Mouse (Mus musculus) common myeloid progenitor, adult 5-6 weeks (primary cell): ENCODE measurements around the gene Zfp986. TPM values are rescaled to one million over a fixed set of nuclear protein-coding genes. Genes with fewer than 3 reads are reported as not detected.
A peak's percentile ranks its signal among the peaks of the same experiment; 100 is the strongest.
"Not testable (repeated sequence)": the region's sequence is repeated elsewhere in the genome, so short reads cannot be mapped to it uniquely, and the experiment has no call there.

Experiments used
- ATAC-seq: replicated peaks from 2 replicates; pipeline ENCODE4 v1.8.0; 2016; ENCODE audit warnings: low read depth, mild to moderate bottlenecking, moderate TSS enrichment, inconsistent platforms; ENCODE audit not compliant: poor library complexity, severe bottlenecking
- total RNA-seq: library from RNA; stranded (forward); fragments of 200-1000, 187-1606 nt; gene quantifications from 2 replicates; pipeline ENCODE4 v1.2.3, GENCODE M21; 2017

The Zfp986 gene
- total RNA-seq, result not detected in 2 replicates

- ATAC-seq, result not testable (repeated sequence)
These were observed at the start of gene Zfp986 for GRCm38 (mm10) chr4:145868494-145868893. Gene Zfp986 (plus strand): TSS chr4:145868794.

DNA sequence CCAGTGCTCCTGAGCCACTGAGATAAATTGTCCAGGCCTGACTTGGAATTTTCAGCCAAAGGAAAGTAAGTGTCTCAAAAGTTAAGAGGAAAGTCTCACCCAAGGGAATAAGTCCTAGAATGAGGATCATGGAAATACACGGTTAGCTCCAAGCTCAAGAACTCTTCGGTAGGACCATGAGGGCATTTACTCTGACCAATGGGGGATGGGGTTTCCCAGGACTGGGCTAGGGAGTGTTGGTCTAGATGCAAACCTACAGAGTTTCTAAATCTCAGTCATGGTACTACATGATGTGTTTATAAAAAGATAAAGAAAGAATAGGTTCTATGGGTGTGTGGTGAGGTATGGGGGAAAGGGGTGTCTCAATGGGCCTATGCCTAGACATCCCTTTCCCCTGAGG, 48.6 kb upstream of the Zfp986 start:
- not testable (repeated sequence) for ATAC-seq

GRCm38 (mm10) chr4:145825606-145826005, 43.0 kb upstream of the Zfp986 start:
- ATAC-seq, result not testable (repeated sequence)

DNA sequence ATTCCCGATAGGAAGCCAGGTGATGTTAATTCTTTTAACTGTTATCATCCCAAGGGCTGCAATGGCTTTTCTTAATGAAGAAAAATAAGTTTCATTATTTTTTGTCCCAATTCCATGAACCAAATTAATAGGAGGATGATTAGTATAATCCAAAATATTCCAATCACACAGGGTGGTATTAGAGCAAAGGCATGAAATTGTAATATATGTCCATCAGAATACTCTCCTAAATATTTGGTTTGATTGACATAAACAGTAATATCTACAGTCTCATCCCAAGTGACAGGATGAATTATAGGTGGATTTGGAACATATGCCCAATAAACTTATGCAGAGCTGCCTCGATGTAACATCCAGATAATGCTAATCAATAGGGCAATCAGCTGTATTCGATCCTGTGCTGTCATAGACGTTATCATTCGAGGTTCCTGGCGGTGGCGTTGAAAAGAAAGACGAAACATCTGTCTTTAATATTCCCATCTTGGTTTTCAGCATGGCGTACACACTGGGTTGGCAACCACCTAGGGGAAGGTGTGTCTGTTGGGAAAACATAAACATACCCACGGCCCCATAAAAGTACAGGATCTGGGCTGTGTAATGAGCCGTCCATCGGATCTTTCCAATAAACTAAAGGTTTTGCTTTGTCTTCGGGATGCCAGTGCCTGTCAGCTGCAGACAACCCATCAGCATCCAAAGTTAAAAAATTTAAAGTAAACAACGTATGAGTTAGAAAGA, 37.1 kb upstream of the Zfp986 start:
- ATAC-seq, result peak; percentile 40; the same call in 1 of the 2 replicates

DNA sequence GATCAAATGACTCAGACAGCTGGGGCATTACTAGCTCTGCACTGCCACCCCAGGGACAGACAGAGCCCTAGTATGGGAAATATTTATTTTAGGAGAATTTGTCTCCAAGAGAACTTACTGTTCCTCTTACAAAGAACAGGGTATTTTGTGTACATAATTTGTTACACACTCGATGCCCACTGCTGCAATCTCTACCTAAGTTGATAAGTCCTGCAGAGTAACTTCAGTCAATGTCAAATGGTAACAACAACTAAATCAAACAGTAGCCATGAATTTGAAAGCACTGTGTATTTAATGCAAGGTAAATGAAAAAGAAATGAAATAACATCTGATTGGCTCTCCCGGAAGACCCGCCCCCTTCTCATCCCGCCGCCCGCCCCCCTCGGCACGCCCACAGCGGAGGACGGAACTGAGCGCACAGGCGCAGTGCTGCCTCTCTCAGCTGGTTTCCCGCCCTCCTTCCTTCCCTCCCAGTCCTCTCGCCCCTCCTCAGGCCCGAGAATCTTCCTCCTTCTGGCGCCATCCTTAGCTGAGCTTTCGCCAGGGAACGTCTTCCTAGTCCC, 32.2 kb upstream of the Zfp986 start:
- ATAC-seq, result peak; percentile 26

DNA sequence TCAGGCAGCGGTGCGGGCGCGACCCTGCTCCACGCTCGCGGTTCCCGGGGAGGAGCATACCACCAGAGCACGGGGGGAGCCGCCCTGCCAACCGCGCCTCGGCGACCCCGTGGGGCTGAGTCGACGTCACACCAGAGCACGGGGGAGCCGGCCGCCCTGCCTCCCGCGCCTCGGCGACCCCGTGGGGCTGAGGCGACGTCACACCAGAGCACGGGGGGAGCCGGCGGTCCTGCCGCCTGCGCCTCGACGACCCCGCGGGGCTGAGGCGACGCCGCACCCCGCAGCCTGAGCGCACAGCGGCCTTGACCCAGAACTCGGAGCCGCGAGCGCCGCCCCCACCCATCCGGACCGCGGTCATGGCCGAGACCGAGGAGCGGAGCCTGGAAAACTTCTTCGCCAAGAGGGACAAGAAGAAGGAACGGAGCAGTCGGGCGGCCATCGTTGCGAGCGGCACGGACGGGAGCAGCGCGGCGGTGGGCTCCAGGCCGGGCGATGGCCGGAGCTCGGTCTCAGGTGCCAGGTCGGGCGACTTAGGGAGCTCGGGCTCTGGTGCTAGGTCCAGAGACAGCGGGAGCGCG, 31.6 kb upstream of the Zfp986 start:
- peak; percentile 41; the same call in 1 of the 2 replicates for ATAC-seq

DNA sequence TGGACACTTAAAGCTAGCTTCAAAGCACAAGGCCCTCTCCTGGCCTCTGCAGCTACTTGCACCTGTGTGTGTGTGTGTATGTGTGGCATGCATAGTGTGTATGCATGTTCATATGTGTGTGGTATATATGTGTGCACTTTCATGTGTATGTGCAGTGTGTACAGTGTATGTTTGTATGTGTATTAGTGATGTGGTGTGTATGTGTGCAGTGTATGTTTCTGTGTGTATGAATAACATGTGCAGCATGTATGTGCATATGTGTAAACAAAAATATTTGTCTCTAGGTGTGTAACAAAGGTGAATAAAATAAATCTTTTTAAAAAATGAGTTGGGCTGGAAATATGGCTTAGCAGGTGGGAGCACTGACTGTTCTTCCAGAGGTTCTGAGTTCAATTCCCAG, 21.8 kb upstream of the Zfp986 start:
- ATAC-seq, result not testable (repeated sequence)

DNA sequence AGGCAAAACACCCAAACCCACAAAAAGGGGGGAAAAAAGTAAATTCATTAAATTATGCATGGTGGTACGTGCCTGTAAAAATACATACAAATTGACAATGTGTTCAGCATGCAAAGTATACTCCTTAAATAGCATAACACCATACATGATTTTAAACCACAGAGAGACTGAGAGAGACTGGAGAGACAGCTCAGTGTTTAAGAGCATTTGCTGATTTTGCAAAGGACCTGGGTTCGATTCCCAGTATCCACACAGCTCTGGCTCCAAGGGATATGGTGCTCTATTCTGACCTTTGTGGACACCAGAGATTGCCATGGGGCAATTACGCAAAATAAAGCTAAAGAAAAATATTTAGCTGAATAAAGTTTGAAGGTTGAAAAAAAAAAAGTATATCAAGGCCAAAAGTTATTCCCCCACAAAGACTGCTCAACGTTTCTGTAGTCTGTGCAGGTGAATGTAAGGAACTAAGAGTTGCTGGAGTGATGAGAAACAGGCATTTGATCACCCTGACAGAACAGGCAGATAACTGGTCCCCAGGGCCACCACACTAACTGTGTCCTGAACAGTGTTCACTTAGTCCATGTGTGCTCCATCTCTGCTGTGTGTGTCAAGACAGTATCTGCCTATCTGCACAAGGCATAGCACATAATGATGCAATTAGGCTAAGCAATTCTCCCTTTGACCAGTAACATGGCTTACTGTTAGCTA, 20.3 kb upstream of the Zfp986 start:
- not testable (repeated sequence) for ATAC-seq

DNA sequence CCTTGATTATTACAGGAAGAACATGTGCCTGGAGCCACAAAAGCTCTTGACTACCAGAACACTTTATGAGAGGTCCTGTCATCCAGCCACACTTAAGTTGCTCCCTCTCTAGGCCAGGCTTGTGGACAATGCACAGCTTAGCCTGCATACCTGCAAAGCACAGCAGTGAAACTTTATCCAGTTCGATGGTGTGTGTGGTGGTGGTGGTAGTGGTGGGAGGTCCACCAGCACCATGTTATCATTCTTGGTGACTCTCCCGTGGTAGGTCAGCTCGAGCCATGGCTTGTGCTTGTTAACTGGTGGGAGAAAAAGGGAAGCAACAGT, 19.7 kb upstream of the Zfp986 start:
- not testable (repeated sequence) for ATAC-seq

- ATAC-seq, result peak; percentile 52
These were observed 17.2 kb upstream of the Zfp986 start for GRCm38 (mm10) chr4:145851421-145851820.

DNA sequence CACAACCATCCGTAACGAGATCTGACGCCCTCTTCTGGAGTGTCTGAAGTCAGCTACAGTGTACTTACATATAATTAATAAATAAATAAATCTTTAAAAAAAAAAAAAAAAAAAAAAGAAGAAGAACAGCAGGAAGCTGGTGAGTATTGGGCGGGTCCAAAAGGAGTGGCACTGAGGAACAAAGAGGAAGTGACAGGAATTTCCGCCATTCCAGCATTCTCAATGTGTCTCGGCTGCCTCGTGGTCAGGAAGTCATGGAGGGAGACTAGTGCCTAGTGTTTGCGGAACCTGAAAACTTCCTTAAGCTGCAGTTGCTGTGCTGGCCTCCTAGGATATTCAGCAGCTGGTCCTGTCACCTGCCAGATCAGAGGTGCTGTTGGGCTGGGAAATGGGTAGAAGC, 4.7 kb upstream of the Zfp986 start:
- not testable (repeated sequence) for ATAC-seq

Other genes starting within 250 kb of the Zfp986 start
- not detected in 2 replicates for gene Zfp980, start 198.1 kb upstream of the Zfp986 start, total RNA-seq
- 0.91 and 2.3 TPM in 2 replicates for gene Zfp987, start 228.5 kb downstream of the Zfp986 start, total RNA-seq